Mouse (Mus musculus): Measurements from ENCODE around the gene Clic1. TPM values are rescaled to one million over a fixed set of nuclear protein-coding genes. Genes with fewer than 3 reads are reported as not detected.

Gene Clic1
- polyA plus RNA-seq, 1 experiment from 2014 or later, result 89.7 TPM

DNA sequence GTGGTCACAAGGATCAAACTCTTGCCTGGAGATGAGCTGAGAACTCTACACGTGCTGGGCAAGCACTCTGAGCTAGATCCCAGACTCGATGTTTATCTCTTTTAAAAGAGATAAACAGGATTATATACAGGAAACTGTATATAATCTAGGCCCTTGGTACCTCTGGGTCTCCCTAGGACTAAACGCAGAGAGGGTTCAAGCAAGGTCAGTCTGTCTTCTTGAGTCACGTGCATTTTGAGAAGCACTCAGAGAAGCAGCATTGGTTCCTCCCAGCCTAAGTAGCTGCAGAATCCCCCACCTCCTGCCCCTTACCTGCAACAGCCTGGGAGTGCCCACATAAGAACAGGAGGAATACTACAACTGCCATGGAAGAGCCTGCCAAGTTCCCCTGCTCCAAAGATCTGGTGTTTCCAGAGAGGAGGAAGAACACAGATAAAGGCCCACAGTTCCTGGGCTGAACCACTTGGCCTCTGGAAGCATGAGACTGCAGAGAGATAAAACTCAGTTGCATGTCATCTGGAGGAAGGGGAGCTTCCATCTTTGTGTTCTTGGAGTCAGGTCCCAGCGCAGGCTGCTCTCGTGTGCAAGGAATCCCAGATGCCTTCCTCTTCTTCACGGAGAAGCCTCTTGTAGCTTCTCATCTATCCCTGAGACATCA, 35.6 kb downstream of the Clic1 start, which contains the start of gene Ly6g6f:
TSS of gene Ly6g6f (minus strand) at position 403 of the 658 bp plus-strand sequence.
- Histone ChIP-seq H3K27ac (ENCODE audit: low read depth, low read length) (no peak within 1 kb of the TSS), H3K4me1 (ENCODE audit: control insufficient read depth, insufficient read depth, low read length) (peaks cover 5% of the 10 kb centered on the region; the same call in 1 of the 2 replicates), H3K36me3 (ENCODE audit: control insufficient read depth, insufficient read depth, low read length) (no peaks in the 10 kb centered on the region), H3K4me3 (ENCODE audit: low read depth, low read length) (no peak within 1 kb of the TSS), H3K9me3 (ENCODE audit: control insufficient read depth, low read length) (no peaks in the 10 kb centered on the region), H3K4me2 (ENCODE audit: low read depth) (no peak within 1 kb of the TSS), H3K9ac (ENCODE audit: low read length) (no peak within 1 kb of the TSS), H3K27me3 (ENCODE audit: control insufficient read depth, insufficient read depth, low read length) (no peaks in the 10 kb centered on the region)
- WGBS, result 84% methylated on average over 7 of the region's 7 CpGs
- ATAC-seq (ENCODE audit: insufficient read depth, low FRiP score, low TSS enrichment), result no peak
- DNase-seq (ENCODE audit: low spot score), result no peak

DNA sequence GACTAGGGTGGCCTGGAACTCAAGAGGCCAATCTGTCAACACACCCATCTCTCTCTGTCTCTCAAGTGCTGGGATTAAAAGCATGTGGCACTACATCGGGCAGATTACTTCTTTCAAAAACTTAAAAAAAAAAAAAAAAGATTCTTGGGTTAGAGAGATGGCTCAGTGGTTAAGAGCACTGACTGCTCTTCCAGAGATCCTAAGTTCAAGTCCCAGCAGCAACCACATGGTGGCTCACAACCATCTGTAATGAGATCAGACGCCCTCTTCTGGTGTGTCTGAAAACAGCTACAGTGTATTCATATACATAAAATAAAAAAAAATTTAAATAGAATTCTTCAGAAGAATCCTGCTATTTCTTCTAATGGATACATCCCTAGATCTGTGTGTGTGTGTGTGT, 38.4 kb downstream of the Clic1 start:
- H3K27ac ChIP-seq (ENCODE audit: low read depth, low read length), result no peak overlapping the region
- no peak overlapping the region for H3K9ac ChIP-seq (ENCODE audit: low read length)
- peaks cover 3% of the 10 kb centered on the region; the same call in 1 of the 2 replicates for H3K36me3 ChIP-seq (ENCODE audit: control insufficient read depth, insufficient read depth, low read length)
- no peak for ATAC-seq (ENCODE audit: insufficient read depth, low FRiP score, low TSS enrichment)
- DNase-seq (ENCODE audit: low spot score), result no peak
- no peak overlapping the region for H3K4me3 ChIP-seq (ENCODE audit: low read depth, low read length)
- 50% methylated on average over 2 of the region's 2 CpGs for WGBS
- no peak overlapping the region for H3K4me2 ChIP-seq (ENCODE audit: low read depth)
- no peaks in the 10 kb centered on the region for H3K9me3 ChIP-seq (ENCODE audit: control insufficient read depth, low read length)
- H3K27me3 ChIP-seq (ENCODE audit: control insufficient read depth, insufficient read depth, low read length), result no peaks in the 10 kb centered on the region
- H3K4me1 ChIP-seq (ENCODE audit: control insufficient read depth, insufficient read depth, low read length), result peaks cover 6% of the 10 kb centered on the region; the same call in 1 of the 2 replicates

DNA sequence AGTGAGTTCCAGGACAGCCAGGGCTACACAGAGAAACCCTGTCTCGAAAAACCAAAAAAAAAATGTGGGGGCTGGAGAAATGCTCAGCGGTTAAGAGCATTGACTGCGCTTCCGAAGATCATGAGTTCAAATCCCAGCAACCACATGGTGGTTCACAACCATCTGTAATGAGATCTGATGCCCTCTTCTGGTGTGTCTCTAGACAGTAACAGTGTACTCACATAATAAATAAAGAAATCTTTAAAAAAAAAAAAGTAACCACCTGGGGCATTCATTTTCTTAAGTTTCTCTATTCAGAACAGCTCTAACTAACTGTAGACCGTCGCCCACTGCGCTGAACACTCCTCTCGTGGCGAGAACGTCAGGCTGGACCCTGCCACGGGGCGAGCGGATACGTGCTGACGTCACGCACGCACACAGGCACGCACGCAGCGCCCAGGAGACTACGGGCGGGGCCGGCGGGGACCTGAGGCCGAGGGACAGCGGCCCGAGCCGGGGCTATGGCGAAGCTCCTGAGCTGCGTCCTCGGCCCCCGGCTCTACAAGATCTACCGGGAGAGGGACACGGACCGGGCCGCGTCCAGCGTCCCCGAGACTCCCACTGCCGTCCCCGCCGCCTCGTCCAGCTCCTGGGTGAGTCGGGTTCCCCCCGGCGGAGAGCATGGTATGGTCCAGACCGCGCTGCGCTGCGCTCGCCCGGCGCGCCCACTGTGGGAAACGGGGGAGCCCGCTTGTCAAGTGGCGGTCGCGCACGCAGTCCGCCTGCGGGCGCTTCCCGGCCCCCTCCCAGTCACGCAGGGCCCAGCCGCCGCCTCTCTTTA, 39.3 kb downstream of the Clic1 start, which contains the start of gene Abhd16a:
TSS of gene Abhd16a (plus strand) at position 439 of the 820 bp plus-strand sequence.
- peak; percentile 98 for ATAC-seq (ENCODE audit: insufficient read depth, low FRiP score, low TSS enrichment)
- Histone ChIP-seq H3K4me1 (ENCODE audit: control insufficient read depth, insufficient read depth, low read length) (peaks cover 6% of the 10 kb centered on the region; the same call in 1 of the 2 replicates), H3K36me3 (ENCODE audit: control insufficient read depth, insufficient read depth, low read length) (peaks cover 3% of the 10 kb centered on the region; the same call in 1 of the 2 replicates), H3K27ac (ENCODE audit: low read depth, low read length) (peak within 1 kb of the TSS; percentile 94), H3K4me2 (ENCODE audit: low read depth) (peak within 1 kb of the TSS; percentile 66), H3K9ac (ENCODE audit: low read length) (peak within 1 kb of the TSS; percentile 93), H3K27me3 (ENCODE audit: control insufficient read depth, insufficient read depth, low read length) (no peaks in the 10 kb centered on the region), H3K9me3 (ENCODE audit: control insufficient read depth, low read length) (no peaks in the 10 kb centered on the region), H3K4me3 (ENCODE audit: low read depth, low read length) (peak within 1 kb of the TSS; percentile 60)
- DNase-seq (ENCODE audit: low spot score), result peak; percentile 97
- WGBS, result 3% methylated on average over 67 of the region's 67 CpGs

DNA sequence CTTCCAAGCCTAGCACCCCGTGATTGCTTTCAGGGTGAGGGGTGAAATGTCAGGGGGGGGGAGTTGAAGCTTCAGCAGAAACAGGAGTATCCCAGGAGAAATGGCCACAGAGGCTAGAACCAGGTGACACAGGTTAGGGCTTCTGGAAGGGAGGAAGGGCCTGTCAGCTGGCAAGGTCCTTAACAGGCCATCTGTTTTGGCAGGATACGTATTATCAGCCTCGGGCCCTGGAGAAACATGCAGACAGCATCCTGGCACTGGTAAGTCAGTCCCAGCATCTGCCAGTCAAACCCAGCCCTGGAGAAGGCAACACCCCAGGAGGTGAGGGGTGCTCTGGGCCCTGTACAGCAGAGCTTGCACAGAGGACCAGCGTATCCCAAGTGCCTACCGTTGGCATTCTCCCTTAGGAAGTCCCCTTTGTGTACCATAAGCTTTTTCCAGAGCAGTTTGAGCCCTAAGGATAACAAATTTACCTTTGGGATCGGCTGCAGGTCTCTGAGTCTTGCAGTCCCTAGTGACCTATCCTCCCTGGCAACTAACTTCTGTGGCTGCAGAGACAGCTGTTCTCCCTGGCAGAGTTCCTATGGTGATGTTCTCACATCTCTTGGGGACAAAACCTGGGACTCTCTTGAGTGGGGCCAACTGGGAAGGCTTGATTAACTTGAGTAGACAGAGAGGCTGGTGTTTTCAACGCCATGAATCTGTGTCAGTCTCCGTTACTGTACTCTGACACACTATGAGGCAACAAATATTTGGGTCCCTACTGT, 40.6 kb downstream of the Clic1 start:
- peak overlapping the region; percentile 66; the same call in 1 of the 2 replicates for H3K4me2 ChIP-seq (ENCODE audit: low read depth)
- DNase-seq (ENCODE audit: low spot score), result no peak
- no peak overlapping the region for H3K27ac ChIP-seq (ENCODE audit: low read depth, low read length)
- H3K9me3 ChIP-seq (ENCODE audit: control insufficient read depth, low read length), result no peaks in the 10 kb centered on the region
- WGBS, result 79% methylated on average over 8 of the region's 8 CpGs
- H3K9ac ChIP-seq (ENCODE audit: low read length), result 0 out of 2 replicates have a peak overlapping the region, but pooled peaks have one; percentile 3
- H3K4me3 ChIP-seq (ENCODE audit: low read depth, low read length), result peak overlapping the region; percentile 60; the same call in 1 of the 2 replicates
- H3K36me3 ChIP-seq (ENCODE audit: control insufficient read depth, insufficient read depth, low read length), result peaks cover 5% of the 10 kb centered on the region
- H3K4me1 ChIP-seq (ENCODE audit: control insufficient read depth, insufficient read depth, low read length), result peaks cover 6% of the 10 kb centered on the region; the same call in 1 of the 2 replicates
- H3K27me3 ChIP-seq (ENCODE audit: control insufficient read depth, insufficient read depth, low read length), result no peaks in the 10 kb centered on the region
- ATAC-seq (ENCODE audit: insufficient read depth, low FRiP score, low TSS enrichment), result no peak

DNA sequence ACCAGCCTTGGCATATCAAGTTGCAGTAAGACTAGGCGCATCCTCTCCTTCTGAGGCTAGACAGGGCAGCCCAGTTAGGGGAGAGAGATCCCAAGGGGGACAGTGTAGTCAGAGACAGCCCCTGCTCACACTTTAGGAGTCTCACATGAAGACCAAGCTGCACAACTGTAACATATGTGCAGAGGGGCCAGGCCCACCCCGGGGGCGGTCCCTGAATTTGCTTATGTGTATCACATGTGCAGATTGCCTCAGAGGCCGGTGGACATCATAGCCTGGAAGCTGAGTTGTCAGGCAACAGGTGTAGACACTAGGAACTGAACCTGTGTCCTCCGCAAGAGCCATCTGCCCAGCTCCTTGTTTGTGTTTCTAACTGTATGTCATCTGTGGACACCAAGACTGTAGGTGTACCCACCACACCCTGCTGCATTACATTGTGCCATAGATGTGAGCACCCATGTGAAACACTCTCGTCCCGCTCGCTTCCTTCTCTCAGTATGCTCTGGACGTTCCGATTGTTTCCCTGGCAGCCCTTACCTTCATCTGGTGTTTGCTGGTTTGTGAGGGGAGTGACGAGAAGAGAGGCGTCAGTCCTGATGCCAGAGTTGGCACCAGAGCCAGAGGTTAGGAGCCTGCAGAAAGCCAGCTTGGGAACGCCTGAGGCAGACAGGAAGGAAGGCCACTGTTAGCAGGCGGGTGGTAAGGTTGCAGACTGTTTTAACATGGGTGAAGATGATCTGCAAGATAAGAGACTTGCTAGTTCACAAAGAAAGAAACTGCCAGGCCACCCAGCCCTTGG, 42.8 kb downstream of the Clic1 start:
- no peak overlapping the region for H3K4me2 ChIP-seq (ENCODE audit: low read depth)
- no peak overlapping the region for H3K4me3 ChIP-seq (ENCODE audit: low read depth, low read length)
- H3K36me3 ChIP-seq (ENCODE audit: control insufficient read depth, insufficient read depth, low read length), result peaks cover 11% of the 10 kb centered on the region
- H3K9me3 ChIP-seq (ENCODE audit: control insufficient read depth, low read length), result no peaks in the 10 kb centered on the region
- no peaks in the 10 kb centered on the region for H3K27me3 ChIP-seq (ENCODE audit: control insufficient read depth, insufficient read depth, low read length)
- 91% methylated on average over 14 of the region's 14 CpGs for WGBS
- ATAC-seq (ENCODE audit: insufficient read depth, low FRiP score, low TSS enrichment) (no peak), DNase-seq (ENCODE audit: low spot score) (no peak)
- H3K27ac ChIP-seq (ENCODE audit: low read depth, low read length), result no peak overlapping the region
- no peak overlapping the region for H3K9ac ChIP-seq (ENCODE audit: low read length)
- H3K4me1 ChIP-seq (ENCODE audit: control insufficient read depth, insufficient read depth, low read length), result peaks cover 6% of the 10 kb centered on the region; the same call in 1 of the 2 replicates

DNA sequence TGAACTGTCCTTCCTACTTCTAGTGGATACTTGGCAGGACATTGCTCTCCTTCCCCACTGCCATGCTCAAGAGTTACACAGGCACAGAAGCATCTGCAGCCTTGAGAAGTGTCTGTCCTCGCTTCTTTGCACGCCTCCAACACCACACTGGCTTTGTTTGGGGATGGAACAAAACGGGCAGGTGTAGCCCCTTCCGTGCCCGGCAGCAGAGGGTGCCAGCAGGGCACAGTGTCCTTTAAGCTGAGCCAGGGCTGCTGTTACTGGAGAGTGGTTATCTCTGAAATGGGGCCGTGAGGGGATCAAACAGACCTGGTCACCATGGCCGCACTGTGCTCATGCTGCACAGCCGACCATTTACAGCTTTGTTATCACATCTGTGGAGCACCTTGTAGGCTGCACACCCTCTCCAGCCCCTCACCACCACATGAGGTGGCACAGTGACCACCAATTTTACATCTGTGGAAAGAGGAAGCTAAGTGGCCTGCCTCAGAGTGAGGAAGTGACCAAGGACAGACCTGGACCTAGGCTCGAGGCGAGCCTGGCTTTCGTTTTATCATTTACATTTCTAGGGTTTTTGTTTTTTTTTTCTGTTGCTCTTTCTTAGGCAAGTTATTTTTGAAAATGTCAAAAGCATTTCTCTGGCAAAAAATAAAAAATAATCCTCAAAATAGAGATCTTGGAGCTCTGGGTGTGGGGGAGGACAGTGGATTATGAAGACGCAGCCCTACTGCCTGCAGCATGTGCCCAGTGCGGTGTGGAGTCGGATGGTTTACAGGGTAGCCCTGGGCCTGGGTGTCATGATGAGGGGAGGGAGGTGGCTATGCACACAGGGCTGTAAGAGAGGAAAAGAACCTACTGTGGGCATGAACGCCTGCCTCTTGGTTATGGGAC, 45.0 kb downstream of the Clic1 start:
- Histone ChIP-seq H3K4me3 (ENCODE audit: low read depth, low read length) (no peak overlapping the region), H3K4me1 (ENCODE audit: control insufficient read depth, insufficient read depth, low read length) (peaks cover 6% of the 10 kb centered on the region; the same call in 1 of the 2 replicates), H3K36me3 (ENCODE audit: control insufficient read depth, insufficient read depth, low read length) (peaks cover 13% of the 10 kb centered on the region), H3K9me3 (ENCODE audit: control insufficient read depth, low read length) (no peaks in the 10 kb centered on the region), H3K27ac (ENCODE audit: low read depth, low read length) (no peak overlapping the region), H3K27me3 (ENCODE audit: control insufficient read depth, insufficient read depth, low read length) (no peaks in the 10 kb centered on the region), H3K9ac (ENCODE audit: low read length) (no peak overlapping the region), H3K4me2 (ENCODE audit: low read depth) (no peak overlapping the region)
- 92% methylated on average over 15 of the region's 15 CpGs for WGBS
- no peak for DNase-seq (ENCODE audit: low spot score)
- no peak for ATAC-seq (ENCODE audit: insufficient read depth, low FRiP score, low TSS enrichment)

DNA sequence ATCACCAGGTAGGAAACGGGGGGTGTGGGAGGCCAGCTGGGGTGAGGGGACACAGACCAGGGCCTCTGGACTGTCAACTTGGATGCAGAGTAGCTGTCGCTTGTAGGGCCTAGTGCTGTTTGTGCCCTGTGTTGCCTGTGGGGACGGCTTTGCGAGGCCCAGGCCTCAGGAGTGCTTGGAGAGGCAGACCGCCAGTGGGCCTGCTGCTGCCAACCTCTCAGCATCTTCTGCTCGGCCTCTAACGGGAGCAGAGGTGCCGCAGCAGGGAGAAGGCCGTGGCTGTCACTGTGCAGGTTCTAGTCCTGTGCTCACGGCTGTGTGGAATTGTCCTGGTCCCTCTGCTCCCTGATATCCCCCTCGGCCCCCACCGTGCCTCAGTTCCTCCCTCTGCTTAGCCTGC, 46.8 kb downstream of the Clic1 start:
- ATAC-seq (ENCODE audit: insufficient read depth, low FRiP score, low TSS enrichment), result no peak
- no peak for DNase-seq (ENCODE audit: low spot score)
- Histone ChIP-seq H3K27me3 (ENCODE audit: control insufficient read depth, insufficient read depth, low read length) (no peaks in the 10 kb centered on the region), H3K4me3 (ENCODE audit: low read depth, low read length) (no peak overlapping the region), H3K9me3 (ENCODE audit: control insufficient read depth, low read length) (no peaks in the 10 kb centered on the region), H3K36me3 (ENCODE audit: control insufficient read depth, insufficient read depth, low read length) (peaks cover 16% of the 10 kb centered on the region), H3K4me1 (ENCODE audit: control insufficient read depth, insufficient read depth, low read length) (no peaks in the 10 kb centered on the region), H3K27ac (ENCODE audit: low read depth, low read length) (no peak overlapping the region), H3K4me2 (ENCODE audit: low read depth) (no peak overlapping the region), H3K9ac (ENCODE audit: low read length) (no peak overlapping the region; the same call in 1 of the 2 replicates)
- 86% methylated on average over 12 of the region's 12 CpGs for WGBS

All from neural tube, embryonic 11.5 days (tissue).